12 mouse cellular contexts compared by ENCODE assay signal in genomic region chr15:103514914-103515313, GRCm38 (mm10). TPM values are rescaled to one million over a fixed set of nuclear protein-coding genes. Genes with fewer than 3 reads are reported as not detected.
DNase-seq lines count a peak whose midpoint lies in the region; ATAC-seq and TF ChIP-seq lines count a peak whose summit lies in the region.
"Had no signal": no experiment of that assay in that cellular context is flagged by ENCODE, and none has a peak within 500 bp of the region (broad histone marks: within the 10 kb centered on the region; RNA-seq: fewer than 3 reads in every experiment).

No protein-coding gene starts in this region.

- H3K27ac ChIP-seq in forebrain, embryonic 11.5 days (ENCODE audit: low read depth, low read length) = peak overlapping the region; percentile 50
- H3K27ac ChIP-seq in hindbrain, embryonic 11.5 days (ENCODE audit: low read depth, low read length) = peak overlapping the region; percentile 6; the same call in 1 of the 2 replicates
- peak overlapping the region; percentile 68; the same call in 1 of the 2 replicates for H3K27ac ChIP-seq in midbrain, embryonic 14.5 days (replicated peaks; ENCODE audit: low read depth, low read length)
- H3K27ac ChIP-seq in left cerebral cortex, adult 2 months = no peak overlapping the region

- TF ChIP-seq CTCF in left cerebral cortex, adult 2 months (IDR thresholded peaks at IDR 0.05) = no peak

- H3K4me1 ChIP-seq in forebrain, embryonic 11.5 days (replicated peaks; ENCODE audit: control insufficient read depth, insufficient read depth, low read length) = peaks cover 29% of the 10 kb centered on the region
- peaks cover 20% of the 10 kb centered on the region for H3K4me1 ChIP-seq in hindbrain, embryonic 11.5 days (replicated peaks; ENCODE audit: control insufficient read depth, insufficient read depth, low read length)
- peaks cover 49% of the 10 kb centered on the region for H3K4me1 ChIP-seq in midbrain, embryonic 14.5 days (ENCODE audit: control insufficient read depth, insufficient read depth, low read length)

- H3K36me3 ChIP-seq in forebrain, embryonic 11.5 days (ENCODE audit: control insufficient read depth, insufficient read depth, low read length) = no peaks in the 10 kb centered on the region
- H3K36me3 ChIP-seq in hindbrain, embryonic 11.5 days (ENCODE audit: control insufficient read depth, insufficient read depth, low read length) = no peaks in the 10 kb centered on the region
- no peaks in the 10 kb centered on the region for H3K36me3 ChIP-seq in midbrain, embryonic 14.5 days (ENCODE audit: control insufficient read depth, insufficient read depth, low read length)

- peak overlapping the region; percentile 42 for H3K4me2 ChIP-seq in forebrain, embryonic 11.5 days (ENCODE audit: low read depth, low read length, severe bottlenecking)
- peak overlapping the region; percentile 34 for H3K4me2 ChIP-seq in hindbrain, embryonic 11.5 days (replicated peaks; ENCODE audit: low read depth, low read length)
- H3K4me2 ChIP-seq in midbrain, embryonic 14.5 days (ENCODE audit: low read length) = peak overlapping the region; percentile 55

- peak overlapping the region; percentile 57 for H3K9ac ChIP-seq in forebrain, embryonic 11.5 days (ENCODE audit: low read length)
- peak overlapping the region; percentile 7; the same call in 1 of the 2 replicates for H3K9ac ChIP-seq in hindbrain, embryonic 11.5 days (ENCODE audit: low read depth, low read length)
- H3K9ac ChIP-seq in midbrain, embryonic 14.5 days (replicated peaks; ENCODE audit: low read length) = no peak overlapping the region; the same call in 1 of the 2 replicates

- peak overlapping the region; percentile 25; the same call in 1 of the 2 replicates for H3K4me3 ChIP-seq in forebrain, embryonic 11.5 days (ENCODE audit: low read depth, low read length)
- no peak overlapping the region for H3K4me3 ChIP-seq in hindbrain, embryonic 11.5 days (ENCODE audit: low read depth, low read length)
- H3K4me3 ChIP-seq in midbrain, embryonic 14.5 days (replicated peaks; ENCODE audit: low read depth, low read length) = no peak overlapping the region
- H3K4me3 ChIP-seq in left cerebral cortex, adult 2 months = no peak overlapping the region

- H3K9me3 ChIP-seq in forebrain, embryonic 11.5 days (ENCODE audit: control insufficient read depth, low read length) = no peaks in the 10 kb centered on the region
- no peaks in the 10 kb centered on the region for H3K9me3 ChIP-seq in hindbrain, embryonic 11.5 days (ENCODE audit: control insufficient read depth, low read length)
- H3K9me3 ChIP-seq in midbrain, embryonic 14.5 days (ENCODE audit: control insufficient read depth, low read length) = no peaks in the 10 kb centered on the region

- ATAC-seq in forebrain, embryonic 11.5 days (replicated peaks; ENCODE audit: low FRiP score) = no peak
- ATAC-seq in hindbrain, embryonic 11.5 days (ENCODE audit: low FRiP score) = no peak
- ATAC-seq in midbrain, embryonic 14.5 days (ENCODE audit: low FRiP score, low TSS enrichment) = no peak

- intact Hi-C loops in heart, postnatal 25 days (cut with DNase I) = no loop called here
- intact Hi-C loops in left cerebral cortex, adult 2 months (cut with DNase I) = no loop called here

- peak; percentile 96 for DNase-seq in heart, adult 11 months
- no peak for DNase-seq in heart, postnatal 25 days (ENCODE audit: low spot score)
- no peak for DNase-seq in forebrain, embryonic 11.5 days (ENCODE audit: low spot score)
- DNase-seq in hindbrain, embryonic 11.5 days (ENCODE audit: low spot score) = no peak
- DNase-seq in midbrain, embryonic 14.5 days = no peak
- no peak for DNase-seq in embryo, embryonic 9.5 days (ENCODE audit: extremely low spot score)
- no peak for DNase-seq in spleen, adult 18-20 months
- DNase-seq in left cerebral cortex, adult 2 months (ENCODE audit: extremely low spot score in 1 of 2, low spot score in 2 of 2) = no peak

- no peaks in the 10 kb centered on the region for H3K27me3 ChIP-seq in forebrain, embryonic 11.5 days (ENCODE audit: control insufficient read depth, insufficient read depth, low read length)
- H3K27me3 ChIP-seq in hindbrain, embryonic 11.5 days (ENCODE audit: control insufficient read depth, insufficient read depth, low read length) = no peaks in the 10 kb centered on the region
- no peaks in the 10 kb centered on the region for H3K27me3 ChIP-seq in midbrain, embryonic 14.5 days (ENCODE audit: control insufficient read depth, insufficient read depth, low read length)

- 35% methylated on average over 3 of the region's 3 CpGs for WGBS in forebrain, embryonic 11.5 days
- WGBS in hindbrain, embryonic 11.5 days = 44% methylated on average over 3 of the region's 3 CpGs
- WGBS in midbrain, embryonic 14.5 days = 18% methylated on average over 3 of the region's 3 CpGs

RNA-seq across cellular contexts. Expression of gene Pde1b, which starts 12.1 kb away (rescaled TPM):
- total RNA-seq in heart, postnatal 25 days (2021) = 1 to 10 TPM; 1.1 to 1.4 TPM
- polyA plus RNA-seq in forebrain, embryonic 11.5 days (2014; fragmentation: Nextera tagmentation; extraction: Ambion mirVana) = 27.2 and 29.9 TPM in 2 replicates
- 38.1 and 39.0 TPM in 2 replicates for polyA plus RNA-seq in hindbrain, embryonic 11.5 days (2014; fragmentation: Nextera tagmentation; extraction: Ambion mirVana)
- 81.6 and 90.8 TPM in 2 replicates for polyA plus RNA-seq in midbrain, embryonic 14.5 days (2014; fragmentation: Nextera tagmentation; extraction: Ambion mirVana)
- 100 to 1,000 TPM; 138 to 175 TPM for total RNA-seq in left cerebral cortex, adult 2 months (2021)

RNA-seq across cellular contexts. Expression of gene Ppp1r1a, which starts 22.9 kb away (rescaled TPM):
- 10 to 100 TPM; 10.5 to 12.0 TPM for total RNA-seq in heart, postnatal 25 days (2021)
- 38.8 and 43.7 TPM in 2 replicates for polyA plus RNA-seq in forebrain, embryonic 11.5 days (2014; fragmentation: Nextera tagmentation; extraction: Ambion mirVana)
- polyA plus RNA-seq in hindbrain, embryonic 11.5 days (2014; fragmentation: Nextera tagmentation; extraction: Ambion mirVana) = 47.9 and 53.7 TPM in 2 replicates
- polyA plus RNA-seq in midbrain, embryonic 14.5 days (2014; fragmentation: Nextera tagmentation; extraction: Ambion mirVana) = 110 and 146 TPM in 2 replicates
- total RNA-seq in left cerebral cortex, adult 2 months (2021) = 100 to 1,000 TPM; 140 to 150 TPM
- total RNA-seq: hematopoietic stem cell, adult 5-6 weeks; neutrophil, adult 5-6 weeks had no signal

RNA-seq across cellular contexts. Expression of gene Glycam1, which starts 50.0 kb away (rescaled TPM):
- not detected for total RNA-seq in heart, postnatal 25 days (2021)
- not detected in 2 replicates for polyA plus RNA-seq in forebrain, embryonic 11.5 days (2014; fragmentation: Nextera tagmentation; extraction: Ambion mirVana)
- polyA plus RNA-seq in hindbrain, embryonic 11.5 days (2014; fragmentation: Nextera tagmentation; extraction: Ambion mirVana) = not detected in 2 replicates
- polyA plus RNA-seq in midbrain, embryonic 14.5 days (2014; fragmentation: Nextera tagmentation; extraction: Ambion mirVana) = not detected in 2 replicates
- total RNA-seq in left cerebral cortex, adult 2 months (2021) = not detected
- total RNA-seq: hematopoietic stem cell, adult 5-6 weeks; neutrophil, adult 5-6 weeks had no signal
- polyA plus RNA-seq: brain, embryonic 14.5 days; C2C12 had no signal
